Mouse (Mus musculus): Measurements from ENCODE around the gene Ciapin1. TPM values are rescaled to one million over a fixed set of nuclear protein-coding genes. Genes with fewer than 3 reads are reported as not detected.
A peak's percentile ranks its signal among the peaks of the same experiment; 100 is the strongest.

The Ciapin1 gene
- total RNA-seq (2021), result 10 to 100 TPM; 84.1 to 89.3 TPM
- long read RNA-seq, experiment 1, full-length matches to known transcripts, result 95 of 148 reads
- long read RNA-seq, experiment 1, partial matches to known transcripts, result 38 of 148 reads
- long read RNA-seq, experiment 1, other reads (novel, unspliced or antisense), result 15 of 148 reads
- long read RNA-seq, experiment 2, full-length matches to known transcripts, result 156 of 215 reads
- long read RNA-seq, experiment 2, partial matches to known transcripts, result 42 of 215 reads
- long read RNA-seq, experiment 2, other reads (novel, unspliced or antisense), result 17 of 215 reads

GRCm38 (mm10) chr8:94837662-94838574, at the start of gene Ciapin1, which contains the start of gene Coq9:
Gene Ciapin1, minus strand, starts transcription at chr8:94838358.
Gene Coq9, plus strand, starts transcription at chr8:94838321.
- DNase-seq (ENCODE audit: low spot score in 2 of 2), result peak; percentile 77 to 91

GRCm38 (mm10) chr8:94880742-94881141, 42.6 kb upstream of the Ciapin1 start:
- DNase-seq (ENCODE audit: low spot score in 2 of 2), result no peak

DNA sequence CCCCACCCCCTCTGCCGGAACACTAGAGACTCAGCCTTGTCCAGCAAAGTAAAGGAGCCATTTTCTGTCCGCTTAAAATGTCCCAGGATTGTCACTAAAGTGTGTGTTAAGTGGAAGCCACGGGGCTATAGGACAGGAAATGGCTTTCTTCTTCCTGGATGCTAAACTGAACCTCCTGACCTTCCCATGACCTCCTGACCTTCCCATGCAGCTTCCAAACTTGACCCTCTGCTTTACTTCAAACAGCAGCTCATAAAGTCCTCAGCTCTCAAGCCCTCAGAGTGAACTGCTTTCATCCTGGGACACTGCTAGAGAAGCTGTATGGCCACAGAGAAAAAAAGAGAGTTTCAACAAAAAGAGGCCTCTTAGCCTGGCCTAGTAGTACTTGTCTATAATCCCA, 38.7 kb upstream of the Ciapin1 start:
- DNase-seq (ENCODE audit: low spot score in 2 of 2), result no peak

DNA sequence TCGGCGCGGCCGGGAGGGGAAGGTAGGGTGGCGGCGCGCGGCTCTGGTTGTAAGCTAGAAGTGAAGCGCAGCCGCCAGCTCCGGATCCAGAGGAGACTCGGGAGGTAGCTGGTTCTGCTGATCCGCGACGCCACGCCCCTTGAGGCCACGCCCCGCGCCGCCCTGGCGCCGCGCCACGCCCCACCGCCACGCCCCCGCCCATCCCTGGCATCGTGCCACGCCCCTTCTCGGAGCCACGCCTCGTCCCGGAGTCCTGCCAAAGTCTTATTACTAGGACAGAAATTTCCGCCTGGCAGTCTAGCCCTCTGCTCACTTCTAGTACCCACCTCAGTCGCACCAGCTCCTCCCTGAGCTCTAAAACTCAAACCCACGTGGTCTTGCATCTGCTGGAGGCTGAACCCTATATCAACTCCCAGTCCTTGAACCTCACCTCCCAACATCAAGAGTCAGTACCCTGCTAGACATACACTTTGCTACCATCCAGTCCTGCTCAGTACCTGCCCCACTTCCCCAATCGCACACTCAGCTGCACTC, 38.1 kb upstream of the Ciapin1 start, which contains the start of gene Dok4:
Dok4 (minus strand) TSS at position 134 of the 534 bp plus-strand sequence.
- peak; percentile 96 to 97 for DNase-seq (ENCODE audit: low spot score in 2 of 2)

GRCm38 (mm10) chr8:94875871-94876150, 37.7 kb upstream of the Ciapin1 start:
- DNase-seq (ENCODE audit: low spot score in 2 of 2), result no peak

GRCm38 (mm10) chr8:94875096-94875870, 37.1 kb upstream of the Ciapin1 start:
- no peak for DNase-seq (ENCODE audit: low spot score in 2 of 2)

GRCm38 (mm10) chr8:94874358-94874757, 36.2 kb upstream of the Ciapin1 start:
- peak; percentile 40 to 58 for DNase-seq (ENCODE audit: low spot score in 2 of 2)

- DNase-seq (ENCODE audit: low spot score in 2 of 2), result no peak
These were observed 34.4 kb upstream of the Ciapin1 start for GRCm38 (mm10) chr8:94872576-94872975.

DNA sequence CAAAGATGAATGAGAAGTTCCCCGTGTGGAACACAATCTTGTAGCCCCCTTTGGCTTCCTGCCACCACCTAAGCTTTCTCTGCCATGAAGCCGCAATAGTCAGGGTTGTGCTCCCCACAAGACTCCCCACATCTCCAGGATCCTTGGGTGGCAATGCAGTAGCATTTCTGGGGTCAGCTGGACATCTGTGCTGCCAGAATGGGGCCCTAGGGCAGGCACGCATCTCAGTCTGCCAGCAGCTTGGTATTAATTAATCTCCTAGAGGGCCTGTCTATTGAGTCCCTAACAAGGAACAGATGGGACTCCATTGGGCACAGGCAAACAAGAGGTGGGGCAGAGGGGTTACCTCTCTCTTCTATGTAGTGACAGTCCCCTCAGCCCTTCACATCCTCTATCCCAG, 34.0 kb upstream of the Ciapin1 start:
- DNase-seq (ENCODE audit: low spot score in 2 of 2), result no peak

DNA sequence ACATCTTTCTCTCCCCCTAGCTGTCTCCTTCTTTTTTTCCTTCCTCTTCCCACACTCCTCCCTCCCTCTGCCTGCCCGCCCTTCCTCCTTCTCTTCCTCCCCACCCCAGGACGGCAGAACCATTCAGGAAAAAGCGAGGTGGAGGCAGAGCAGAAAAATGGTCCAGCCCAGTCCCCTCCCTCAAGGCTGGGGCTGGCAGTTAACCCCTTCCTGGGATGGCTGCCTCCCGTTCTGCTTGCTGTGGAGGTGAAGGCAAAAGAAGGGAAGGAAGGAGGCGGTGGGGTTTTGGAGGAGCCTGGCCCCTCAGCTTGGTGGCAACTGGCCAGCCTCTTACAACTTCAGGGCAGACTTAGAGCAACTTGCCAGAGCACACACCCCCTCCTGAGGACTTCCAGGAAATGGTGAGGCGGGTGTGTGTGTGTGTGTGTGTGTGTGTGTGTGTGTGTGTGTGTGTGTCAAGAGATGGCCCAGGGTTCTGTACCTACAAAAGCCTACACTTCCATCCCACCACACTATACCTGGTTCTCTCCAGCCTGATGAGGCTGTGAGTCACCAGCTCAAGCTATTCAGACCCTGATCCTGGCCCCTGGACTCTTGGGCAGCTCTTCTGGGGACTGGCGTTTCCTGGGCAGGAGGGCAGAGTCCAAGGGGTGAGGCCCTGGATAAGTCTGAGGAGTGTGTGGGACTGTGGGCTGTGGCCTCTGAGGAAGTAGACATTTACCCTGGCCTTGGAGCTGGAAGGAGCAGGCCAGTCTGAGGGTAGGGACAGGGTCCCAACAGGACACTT, 33.1 kb upstream of the Ciapin1 start:
- peak in 1 of 2 experiments; percentile 36 for DNase-seq (ENCODE audit: low spot score in 2 of 2)

GRCm38 (mm10) chr8:94870474-94871107, 32.4 kb upstream of the Ciapin1 start:
- DNase-seq (ENCODE audit: low spot score in 2 of 2), result no peak

DNA sequence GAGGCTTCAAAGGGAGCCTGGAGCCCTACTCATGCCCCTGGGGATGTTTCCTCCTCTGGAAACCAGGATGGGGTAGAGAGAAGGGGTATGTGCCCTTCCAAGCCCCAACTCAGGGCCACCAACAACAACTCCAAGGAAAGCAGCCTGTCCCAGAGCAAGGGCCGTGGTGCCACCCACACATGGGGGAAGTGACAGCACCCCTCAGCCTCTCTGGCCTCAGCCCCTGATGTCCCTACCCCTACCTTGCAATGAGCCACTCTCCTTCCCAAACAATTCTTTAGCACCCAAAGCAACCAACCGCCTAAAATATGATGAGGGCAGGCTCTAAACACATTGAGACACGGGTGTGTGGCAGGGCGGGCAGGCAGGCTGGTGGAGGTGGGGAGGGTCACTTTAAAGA, 31.8 kb upstream of the Ciapin1 start:
- DNase-seq (ENCODE audit: low spot score in 2 of 2), result no peak

DNA sequence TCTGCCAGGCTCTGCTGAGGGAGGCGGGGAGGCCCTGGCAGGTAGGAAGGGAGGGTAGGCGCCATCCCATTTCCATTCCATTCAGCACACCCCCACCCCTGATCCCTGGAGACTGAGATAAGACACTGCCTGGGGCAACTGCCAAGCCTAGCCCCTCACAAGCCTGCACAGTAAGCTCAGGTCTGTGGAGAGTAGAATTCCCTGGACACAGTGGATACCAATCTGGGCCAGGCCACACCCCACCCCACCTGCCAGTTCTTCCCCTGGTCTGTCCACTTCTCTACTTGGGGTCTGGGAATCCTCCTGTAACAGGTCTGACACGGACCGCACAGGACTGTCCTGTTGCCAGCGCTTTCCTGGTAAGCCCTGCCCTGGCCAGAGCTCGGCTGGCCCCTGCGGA, 31.0 kb upstream of the Ciapin1 start:
- no peak for DNase-seq (ENCODE audit: low spot score in 2 of 2)

DNA sequence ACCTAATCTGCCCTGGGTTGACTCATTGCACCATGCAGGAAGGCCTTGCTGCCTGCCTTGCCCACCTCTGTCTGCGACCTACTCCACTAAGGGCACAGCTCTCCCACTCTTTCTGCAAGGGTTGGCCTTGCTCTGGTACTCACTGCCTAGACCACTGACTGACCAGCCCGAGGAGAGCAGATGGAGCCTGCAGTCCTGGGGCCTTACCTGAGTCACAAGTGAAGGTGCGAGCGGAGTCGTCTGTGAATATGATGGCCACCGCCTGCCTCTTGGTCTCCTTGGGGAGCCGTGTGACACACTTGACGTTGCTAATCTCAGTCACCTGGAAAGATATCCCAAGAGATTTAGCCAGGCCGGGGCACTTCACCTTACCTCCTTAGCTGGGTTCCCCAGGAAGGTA, 28.8 kb upstream of the Ciapin1 start:
- no peak for DNase-seq (ENCODE audit: low spot score in 2 of 2)

- DNase-seq (ENCODE audit: low spot score in 2 of 2), result no peak
These were observed 27.1 kb upstream of the Ciapin1 start for GRCm38 (mm10) chr8:94865292-94865691.

GRCm38 (mm10) chr8:94863897-94864673, 25.9 kb upstream of the Ciapin1 start:
- no peak for DNase-seq (ENCODE audit: low spot score in 2 of 2)

GRCm38 (mm10) chr8:94862487-94863220, 24.5 kb upstream of the Ciapin1 start:
- no peak for DNase-seq (ENCODE audit: low spot score in 2 of 2)

DNA sequence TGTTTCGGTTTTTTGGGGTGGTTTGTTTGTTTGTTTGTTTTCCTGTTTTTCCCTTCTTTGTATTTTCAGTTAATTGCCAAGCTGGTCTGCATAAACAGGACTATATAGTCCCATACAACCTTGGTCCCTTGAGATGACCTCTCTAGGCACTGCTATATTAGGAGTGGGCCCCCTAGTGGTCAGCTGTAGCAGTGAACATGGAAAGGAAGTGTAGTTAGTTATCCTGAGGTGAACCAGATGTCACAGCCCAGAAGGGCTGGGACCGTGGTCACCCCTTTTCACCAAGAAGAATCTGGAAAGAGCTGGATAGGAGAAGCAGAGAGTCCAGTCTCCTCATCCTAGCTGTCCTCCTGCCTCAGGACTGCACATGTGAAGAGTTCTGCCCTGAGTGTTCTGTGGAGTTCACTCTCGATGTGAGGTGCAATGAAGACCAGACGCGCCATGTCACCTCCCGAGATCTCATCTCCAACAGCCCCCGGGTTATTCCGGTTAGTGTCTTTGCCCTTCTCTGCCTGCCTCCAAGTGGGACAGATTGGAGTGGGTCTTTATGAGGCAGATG, 23.3 kb upstream of the Ciapin1 start:
- peak in 1 of 2 experiments; percentile 46 for DNase-seq (ENCODE audit: low spot score in 2 of 2)

All from adrenal gland, postnatal 4 days (tissue).